Mouse (Mus musculus) intestine, embryonic 14.5 days (tissue): ENCODE results near the gene Pde1b. TPM values are rescaled to one million over a fixed set of nuclear protein-coding genes. Genes with fewer than 3 reads are reported as not detected.

Source experiments
- ATAC-seq: fragments of 200-750 bp; cut with Nextera tagmentation; replicated peaks from 2 replicates; pipeline ENCODE4 v1.8.0; 2017; ENCODE audit warnings: low read depth, moderate number of reproducible peaks, moderate TSS enrichment, moderate library complexity; ENCODE audit not compliant: low FRiP score, low TSS enrichment
- DNase-seq: peaks from one replicate; pipeline ENCODE4 v3.0.0-alpha.2; 2018; ENCODE audit warnings: low spot score
- H3K27ac ChIP-seq: fragments of 300-500 bp; sonication (generic); 2 replicates; pipeline ENCODE4 v1.5.1; 2014; ENCODE audit warnings: low read depth, mild to moderate bottlenecking, control low read depth
- H3K27me3 ChIP-seq: fragments of 300-500 bp; sonication (generic); replicated peaks from 2 replicates; pipeline ENCODE4 v1.6.1; 2014; ENCODE audit warnings: low read length, control low read depth; ENCODE audit not compliant: control insufficient read depth, insufficient read depth
- H3K36me3 ChIP-seq: fragments of 300-500 bp; sonication (generic); 2 replicates; pipeline ENCODE4 v1.6.1; 2014; ENCODE audit warnings: low read length, control low read depth; ENCODE audit not compliant: control insufficient read depth, insufficient read depth
- H3K4me1 ChIP-seq: fragments of 300-500 bp; sonication (generic); replicated peaks from 2 replicates; pipeline ENCODE4 v1.6.1; 2014; ENCODE audit warnings: low read length, control low read depth, mixed read lengths; ENCODE audit not compliant: control insufficient read depth, insufficient read depth
- H3K4me2 ChIP-seq: fragments of 300-500 bp; sonication (generic); 2 replicates; pipeline ENCODE4 v1.6.1; 2014; ENCODE audit warnings: low read length
- H3K4me3 ChIP-seq: fragments of 300-500 bp; sonication (generic); 2 replicates; pipeline ENCODE4 v1.5.1; 2014; ENCODE audit warnings: low read depth, low read length, control low read depth, mixed read lengths
- H3K9ac ChIP-seq: fragments of 300-500 bp; sonication (generic); 2 replicates; pipeline ENCODE4 v1.6.1; 2014; ENCODE audit warnings: mild to moderate bottlenecking, low read length
- H3K9me3 ChIP-seq: fragments of 300-500 bp; sonication (generic); 2 replicates; pipeline ENCODE4 v1.6.1; 2016; ENCODE audit warnings: low read length, control low read depth; ENCODE audit not compliant: control insufficient read depth
- WGBS: fragments of 180-500 bp; shearing (Covaris S2); extraction: QIAGEN DNeasy Blood & Tissue Kit; methylation state at CpG from one replicate; pipeline ENCODE4 v1.1.7; 2014; 5-methylcytosine and 5-hydroxymethylcytosine counted together
- polyA plus RNA-seq: library from polyadenylated mRNA; unstranded; fragments of >200 nt; fragmentation: Nextera tagmentation; extraction: Ambion mirVana; gene quantifications from 2 replicates; pipeline ENCODE4 v1.2.1, GENCODE M21; 2014

Pde1b gene
- polyA plus RNA-seq = 6.8 and 7.1 TPM in 2 replicates

GRCm38 (mm10) chr15:103502435-103503250 is at the start of gene Pde1b:
TSS of gene Pde1b (plus strand) at chr15:103503034.
- Histone ChIP-seq H3K9me3 (no peaks in the 10 kb centered on the region), H3K27ac (no peak within 1 kb of the TSS), H3K4me3 (peak within 1 kb of the TSS; percentile 45), H3K4me2 (peak within 1 kb of the TSS; percentile 95), H3K36me3 (no peaks in the 10 kb centered on the region), H3K9ac (peak within 1 kb of the TSS; percentile 53), H3K27me3 (peaks cover 31% of the 10 kb centered on the region), H3K4me1 (0 out of 2 replicates have a peak, but pooled peaks cover 2% of the 10 kb centered on the region)
- DNase-seq = peak; percentile 82
- peak; percentile 91 for ATAC-seq
- WGBS = under 1% methylated on average over 51 of the region's 63 CpGs

- Histone ChIP-seq H3K27me3 (no peaks in the 10 kb centered on the region), H3K9ac (no peak within 1 kb of the TSS), H3K9me3 (no peaks in the 10 kb centered on the region), H3K36me3 (no peaks in the 10 kb centered on the region), H3K4me1 (no peaks in the 10 kb centered on the region), H3K27ac (no peak within 1 kb of the TSS), H3K4me2 (no peak within 1 kb of the TSS), H3K4me3 (no peak within 1 kb of the TSS)
- ATAC-seq = no peak
- no peak for DNase-seq
- 85% methylated on average over 13 of the region's 13 CpGs for WGBS
Observed at GRCm38 (mm10) chr15:103453551-103454218, 49.1 kb upstream of the Pde1b start, which contains the start of gene Nckap1l. TSS of gene Nckap1l (plus strand) at chr15:103453794.

GRCm38 (mm10) chr15:103454449-103454848 is 48.4 kb upstream of the Pde1b start:
- H3K4me2 ChIP-seq = no peak overlapping the region
- no peaks in the 10 kb centered on the region for H3K36me3 ChIP-seq
- no peak overlapping the region for H3K27ac ChIP-seq
- 75% methylated on average over 6 of the region's 6 CpGs for WGBS
- no peak for DNase-seq
- H3K27me3 ChIP-seq = no peaks in the 10 kb centered on the region
- H3K9me3 ChIP-seq = no peaks in the 10 kb centered on the region
- no peak overlapping the region for H3K9ac ChIP-seq
- ATAC-seq = no peak
- no peak overlapping the region for H3K4me3 ChIP-seq
- no peaks in the 10 kb centered on the region for H3K4me1 ChIP-seq

DNA sequence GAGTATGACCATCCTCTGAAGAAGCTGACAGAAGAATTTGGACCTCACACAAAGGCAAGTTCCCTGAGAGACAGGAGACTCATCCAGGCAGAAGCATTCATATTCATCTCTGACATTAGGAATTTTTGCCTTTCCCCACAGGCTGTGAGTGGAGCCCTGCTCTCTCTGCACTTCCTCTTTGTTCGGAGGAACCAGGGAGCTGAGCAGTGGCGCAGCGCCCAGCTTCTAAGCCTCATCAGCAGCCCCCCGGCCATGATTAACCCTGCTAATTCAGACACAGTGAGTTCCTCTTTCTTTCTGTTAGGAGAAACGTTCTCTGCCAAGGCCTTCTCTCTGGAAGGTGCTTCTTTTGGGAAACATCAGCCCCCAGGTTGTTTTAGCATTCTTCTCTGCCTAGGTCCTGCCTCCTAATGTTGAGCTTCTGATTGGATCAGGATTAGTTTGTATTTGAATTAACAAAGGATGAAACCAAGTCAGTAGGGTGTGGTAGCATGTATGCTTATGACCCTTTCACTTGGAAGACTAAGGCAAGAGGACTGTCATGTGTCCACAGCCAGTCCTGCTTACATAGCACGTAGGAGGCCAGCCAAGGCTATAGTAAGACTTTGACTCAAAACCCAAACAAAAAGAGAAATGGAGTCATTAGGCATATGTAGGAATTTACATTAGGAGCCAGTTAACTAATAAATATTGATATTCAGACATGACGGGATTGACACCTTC is 40.1 kb upstream of the Pde1b start:
- Histone ChIP-seq H3K27ac (no peak overlapping the region), H3K9ac (no peak overlapping the region), H3K27me3 (no peaks in the 10 kb centered on the region), H3K4me3 (no peak overlapping the region), H3K9me3 (no peaks in the 10 kb centered on the region), H3K36me3 (no peaks in the 10 kb centered on the region), H3K4me2 (no peak overlapping the region), H3K4me1 (no peaks in the 10 kb centered on the region)
- WGBS = 54% methylated on average over 7 of the region's 7 CpGs
- DNase-seq = no peak
- no peak for ATAC-seq

- H3K9ac ChIP-seq = no peak overlapping the region
- H3K9me3 ChIP-seq = no peaks in the 10 kb centered on the region
- ATAC-seq (no peak), DNase-seq (no peak)
- no peaks in the 10 kb centered on the region for H3K36me3 ChIP-seq
- H3K27me3 ChIP-seq = no peaks in the 10 kb centered on the region
- no peak overlapping the region for H3K4me3 ChIP-seq
- peaks cover 4% of the 10 kb centered on the region; the same call in 1 of the 2 replicates for H3K4me1 ChIP-seq
- no peak overlapping the region for H3K4me2 ChIP-seq
- 79% methylated on average over 7 of the region's 7 CpGs for WGBS
- no peak overlapping the region for H3K27ac ChIP-seq
Observed at GRCm38 (mm10) chr15:103471488-103472194, 31.2 kb upstream of the Pde1b start.

GRCm38 (mm10) chr15:103472265-103472664 is 30.6 kb upstream of the Pde1b start:
- Histone ChIP-seq H3K9me3 (no peaks in the 10 kb centered on the region), H3K36me3 (no peaks in the 10 kb centered on the region), H3K27ac (no peak overlapping the region), H3K9ac (no peak overlapping the region), H3K27me3 (no peaks in the 10 kb centered on the region), H3K4me1 (peaks cover 4% of the 10 kb centered on the region; the same call in 1 of the 2 replicates), H3K4me2 (no peak overlapping the region), H3K4me3 (no peak overlapping the region)
- ATAC-seq (no peak), DNase-seq (no peak)
- 77% methylated on average over 3 of the region's 3 CpGs for WGBS

GRCm38 (mm10) chr15:103473182-103473581 is 29.7 kb upstream of the Pde1b start:
- Histone ChIP-seq H3K27ac (no peak overlapping the region), H3K4me3 (no peak overlapping the region), H3K4me1 (peaks cover 4% of the 10 kb centered on the region; the same call in 1 of the 2 replicates), H3K4me2 (no peak overlapping the region), H3K9ac (no peak overlapping the region), H3K27me3 (no peaks in the 10 kb centered on the region), H3K9me3 (no peaks in the 10 kb centered on the region), H3K36me3 (no peaks in the 10 kb centered on the region)
- 86% methylated on average over 7 of the region's 7 CpGs for WGBS
- ATAC-seq = no peak
- DNase-seq = no peak

DNA sequence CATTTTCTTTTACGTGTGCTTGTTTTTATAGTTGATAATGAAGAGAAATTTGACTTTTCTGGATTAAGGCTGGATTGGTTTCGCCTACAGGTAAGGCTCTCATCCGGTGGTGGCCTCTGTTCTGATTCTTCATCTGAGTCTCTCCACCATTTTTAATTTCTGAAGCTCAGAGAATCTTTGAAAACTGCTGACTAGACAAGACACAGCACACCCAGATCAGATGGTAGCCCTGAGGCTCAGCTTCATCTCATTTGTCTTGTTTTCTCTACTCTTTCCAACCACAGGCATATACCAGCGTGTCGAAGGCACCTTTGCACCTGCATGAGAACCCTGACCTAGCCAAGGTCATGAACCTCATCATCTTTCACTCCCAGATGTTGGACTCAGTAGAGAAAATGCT is 29.1 kb upstream of the Pde1b start:
- Histone ChIP-seq H3K9ac (no peak overlapping the region), H3K27ac (no peak overlapping the region), H3K4me2 (no peak overlapping the region), H3K36me3 (no peaks in the 10 kb centered on the region), H3K4me3 (no peak overlapping the region), H3K9me3 (no peaks in the 10 kb centered on the region), H3K27me3 (no peaks in the 10 kb centered on the region), H3K4me1 (peaks cover 4% of the 10 kb centered on the region; the same call in 1 of the 2 replicates)
- 84% methylated on average over 5 of the region's 5 CpGs for WGBS
- no peak for DNase-seq
- ATAC-seq = no peak
